Mouse (Mus musculus) hindbrain, embryonic 14.5 days (tissue): ENCODE measurements around the gene Fbxo9. TPM values are rescaled to one million over a fixed set of nuclear protein-coding genes. Genes with fewer than 3 reads are reported as not detected.

Experiments used
- ATAC-seq: fragments of 200-750 bp; cut with Nextera tagmentation; 2 replicates; pipeline ENCODE4 v1.8.0; 2017; ENCODE audit warnings: moderate number of reproducible peaks, mild to moderate bottlenecking, moderate TSS enrichment, moderate library complexity; ENCODE audit not compliant: low FRiP score
- DNase-seq: peaks from one replicate; pipeline ENCODE4 v3.0.0-alpha.2; 2015; ENCODE audit warnings: low spot score
- H3K27ac ChIP-seq: fragments of 300-500 bp; sonication (generic); 2 replicates; pipeline ENCODE4 v1.5.1; 2014; ENCODE audit warnings: mild to moderate bottlenecking, moderate library complexity
- H3K27me3 ChIP-seq: fragments of 300-500 bp; sonication (generic); 2 replicates; pipeline ENCODE4 v1.6.1; 2014; ENCODE audit warnings: mild to moderate bottlenecking, low read length, mixed read lengths; ENCODE audit not compliant: control insufficient read depth, insufficient read depth
- H3K36me3 ChIP-seq: fragments of 300-500 bp; sonication (generic); replicated peaks from 2 replicates; pipeline ENCODE4 v1.6.1; 2014; ENCODE audit not compliant: control insufficient read depth, insufficient read depth
- H3K4me1 ChIP-seq: fragments of 300-500 bp; sonication (generic); replicated peaks from 2 replicates; pipeline ENCODE4 v1.6.1; 2014; ENCODE audit warnings: antibody characterized with exemption, low read length, mixed read lengths; ENCODE audit not compliant: control insufficient read depth, insufficient read depth
- H3K4me2 ChIP-seq: fragments of 300-500 bp; sonication (generic); replicated peaks from 2 replicates; pipeline ENCODE4 v1.6.1; 2014; ENCODE audit warnings: mild to moderate bottlenecking, moderate library complexity
- H3K4me3 ChIP-seq: fragments of 300-500 bp; sonication (generic); replicated peaks from 2 replicates; pipeline ENCODE4 v1.5.1; 2014; ENCODE audit warnings: mild to moderate bottlenecking, low read length
- H3K9ac ChIP-seq: fragments of 300-500 bp; sonication (generic); 2 replicates; pipeline ENCODE4 v1.6.1; 2014
- H3K9me3 ChIP-seq: fragments of 300-500 bp; sonication (generic); 2 replicates; pipeline ENCODE4 v1.6.1; 2016; ENCODE audit warnings: low read length; ENCODE audit not compliant: control insufficient read depth
- WGBS: fragments of 180-500 bp; shearing (Covaris S2); extraction: QIAGEN DNeasy Blood & Tissue Kit; methylation state at CpG from one replicate; pipeline ENCODE4 v1.1.7; 2014; 5-methylcytosine and 5-hydroxymethylcytosine counted together
- polyA plus RNA-seq: library from polyadenylated mRNA; unstranded; fragments of >200 nt; fragmentation: Nextera tagmentation; extraction: Ambion mirVana; gene quantifications from 2 replicates; pipeline ENCODE4 v1.2.1, GENCODE M21; 2014

Fbxo9 gene
- polyA plus RNA-seq, 1 experiment from 2014 or later, result 82.1 TPM

- peak; percentile 42; the same call in 1 of the 2 replicates for ATAC-seq
Observed at GRCm38 (mm10) chr9:78135658-78136057, 26.8 kb upstream of the Fbxo9 start.

GRCm38 (mm10) chr9:78126643-78127042 lies 17.8 kb upstream of the Fbxo9 start:
- Histone ChIP-seq H3K36me3 (peaks cover 13% of the 10 kb centered on the region), H3K27me3 (no peaks in the 10 kb centered on the region), H3K27ac (peak overlapping the region; percentile 30; the same call in 1 of the 2 replicates), H3K9me3 (no peaks in the 10 kb centered on the region), H3K4me3 (no peak overlapping the region), H3K4me2 (no peak overlapping the region), H3K4me1 (peaks cover 14% of the 10 kb centered on the region), H3K9ac (no peak overlapping the region)
- DNase-seq (no peak), ATAC-seq (no peak; the same call in 1 of the 2 replicates)
- 59% methylated on average over 10 of the region's 10 CpGs for WGBS

More at GRCm38 (mm10) chr9:78135658-78136057, 26.8 kb upstream of the Fbxo9 start:
- H3K4me2 ChIP-seq, result no peak overlapping the region
- WGBS, result 60% methylated on average over 7 of the region's 7 CpGs
- no peaks in the 10 kb centered on the region for H3K9me3 ChIP-seq
- DNase-seq, result no peak
- H3K4me1 ChIP-seq, result no peaks in the 10 kb centered on the region
- H3K27ac ChIP-seq, result no peak overlapping the region
- peaks cover 70% of the 10 kb centered on the region for H3K36me3 ChIP-seq
- no peak overlapping the region for H3K9ac ChIP-seq
- H3K27me3 ChIP-seq, result no peaks in the 10 kb centered on the region
- no peak overlapping the region for H3K4me3 ChIP-seq

- no peak overlapping the region for H3K4me3 ChIP-seq
- no peaks in the 10 kb centered on the region for H3K9me3 ChIP-seq
- H3K4me1 ChIP-seq, result peaks cover 14% of the 10 kb centered on the region
- H3K27ac ChIP-seq, result peak overlapping the region; percentile 30; the same call in 1 of the 2 replicates
- DNase-seq (no peak), ATAC-seq (peak; percentile 32; the same call in 1 of the 2 replicates)
- 56% methylated on average over 6 of the region's 6 CpGs for WGBS
- 0 out of 2 replicates have a peak, but pooled peaks cover 8% of the 10 kb centered on the region for H3K36me3 ChIP-seq
- no peak overlapping the region for H3K9ac ChIP-seq
- no peak overlapping the region for H3K4me2 ChIP-seq
- no peaks in the 10 kb centered on the region for H3K27me3 ChIP-seq
Observed at GRCm38 (mm10) chr9:78126007-78126406, 17.1 kb upstream of the Fbxo9 start.

GRCm38 (mm10) chr9:78124297-78124696 lies 15.4 kb upstream of the Fbxo9 start:
- peaks cover 14% of the 10 kb centered on the region for H3K4me1 ChIP-seq
- no peak overlapping the region for H3K4me2 ChIP-seq
- H3K9ac ChIP-seq, result no peak overlapping the region
- 0 out of 2 replicates have a peak, but pooled peaks cover 9% of the 10 kb centered on the region for H3K36me3 ChIP-seq
- H3K4me3 ChIP-seq, result no peak overlapping the region
- no peak overlapping the region for H3K27ac ChIP-seq
- H3K9me3 ChIP-seq, result no peaks in the 10 kb centered on the region
- ATAC-seq (no peak), DNase-seq (no peak)
- WGBS, result 81% methylated on average over 6 of the region's 6 CpGs
- H3K27me3 ChIP-seq, result no peaks in the 10 kb centered on the region

GRCm38 (mm10) chr9:78122939-78123712 lies 14.3 kb upstream of the Fbxo9 start:
- WGBS, result 94% methylated on average over 7 of the region's 7 CpGs
- no peak for ATAC-seq
- Histone ChIP-seq H3K4me2 (no peak overlapping the region), H3K4me1 (peaks cover 14% of the 10 kb centered on the region), H3K27ac (no peak overlapping the region), H3K36me3 (peaks cover 13% of the 10 kb centered on the region; the same call in 1 of the 2 replicates), H3K4me3 (no peak overlapping the region), H3K27me3 (no peaks in the 10 kb centered on the region), H3K9me3 (no peaks in the 10 kb centered on the region), H3K9ac (no peak overlapping the region)
- DNase-seq, result no peak

- H3K4me2 ChIP-seq, result no peak overlapping the region
- no peak for DNase-seq
- H3K4me1 ChIP-seq, result peaks cover 14% of the 10 kb centered on the region
- no peaks in the 10 kb centered on the region for H3K27me3 ChIP-seq
- no peak overlapping the region for H3K4me3 ChIP-seq
- H3K27ac ChIP-seq, result no peak overlapping the region
- H3K9ac ChIP-seq, result no peak overlapping the region
- no peak for ATAC-seq
- WGBS, result 88% methylated on average over 6 of the region's 6 CpGs
- H3K36me3 ChIP-seq, result peaks cover 13% of the 10 kb centered on the region; the same call in 1 of the 2 replicates
- no peaks in the 10 kb centered on the region for H3K9me3 ChIP-seq
Observed at GRCm38 (mm10) chr9:78121985-78122384, 13.1 kb upstream of the Fbxo9 start.

GRCm38 (mm10) chr9:78121358-78121757 lies 12.5 kb upstream of the Fbxo9 start:
- Histone ChIP-seq H3K4me3 (no peak overlapping the region), H3K4me1 (peaks cover 9% of the 10 kb centered on the region), H3K4me2 (no peak overlapping the region), H3K27me3 (no peaks in the 10 kb centered on the region), H3K9ac (no peak overlapping the region), H3K9me3 (no peaks in the 10 kb centered on the region), H3K36me3 (peaks cover 18% of the 10 kb centered on the region; the same call in 1 of the 2 replicates), H3K27ac (no peak overlapping the region)
- DNase-seq, result no peak
- no peak for ATAC-seq
- WGBS, result 89% methylated on average over 8 of the region's 8 CpGs

- no peaks in the 10 kb centered on the region for H3K9me3 ChIP-seq
- no peak overlapping the region for H3K27ac ChIP-seq
- H3K4me1 ChIP-seq, result peaks cover 18% of the 10 kb centered on the region
- no peak overlapping the region for H3K4me2 ChIP-seq
- peaks cover 16% of the 10 kb centered on the region; the same call in 1 of the 2 replicates for H3K36me3 ChIP-seq
- H3K4me3 ChIP-seq, result no peak overlapping the region
- WGBS, result 91% methylated on average over 2 of the region's 2 CpGs
- DNase-seq (no peak), ATAC-seq (no peak)
- H3K27me3 ChIP-seq, result no peaks in the 10 kb centered on the region
- no peak overlapping the region for H3K9ac ChIP-seq
Observed at GRCm38 (mm10) chr9:78117690-78118089, 8.8 kb upstream of the Fbxo9 start.

- 85% methylated on average over 9 of the region's 9 CpGs for WGBS
- Histone ChIP-seq H3K9ac (no peak overlapping the region), H3K27ac (no peak overlapping the region), H3K27me3 (no peaks in the 10 kb centered on the region), H3K4me1 (peaks cover 18% of the 10 kb centered on the region), H3K4me3 (no peak overlapping the region), H3K4me2 (peak overlapping the region; percentile 89), H3K36me3 (peaks cover 16% of the 10 kb centered on the region; the same call in 1 of the 2 replicates), H3K9me3 (no peaks in the 10 kb centered on the region)
- DNase-seq (no peak), ATAC-seq (no peak)
Observed at GRCm38 (mm10) chr9:78115746-78116145, 6.9 kb upstream of the Fbxo9 start.
